Mouse (Mus musculus) midbrain, embryonic 15.5 days (tissue): ENCODE data around the gene Fndc4. TPM values are rescaled to one million over a fixed set of nuclear protein-coding genes. Genes with fewer than 3 reads are reported as not detected.
A peak's percentile ranks its signal among the peaks of the same experiment; 100 is the strongest.

Source experiments
- ATAC-seq: fragments of 200-750 bp; cut with Nextera tagmentation; replicated peaks from 2 replicates; pipeline ENCODE4 v1.8.0; 2017; ENCODE audit warnings: moderate TSS enrichment
- H3K27ac ChIP-seq: fragments of 300-500 bp; sonication (generic); 2 replicates; pipeline ENCODE4 v1.5.1; 2015; ENCODE audit warnings: mild to moderate bottlenecking, inconsistent platforms
- H3K27me3 ChIP-seq: fragments of 300-500 bp; sonication (generic); replicated peaks from 2 replicates; pipeline ENCODE4 v1.6.1; 2015; ENCODE audit warnings: inconsistent platforms
- H3K36me3 ChIP-seq: fragments of 300-500 bp; sonication (generic); replicated peaks from 2 replicates; pipeline ENCODE4 v1.6.1; 2015; ENCODE audit warnings: inconsistent platforms
- H3K4me1 ChIP-seq: fragments of 300-500 bp; sonication (generic); 2 replicates; pipeline ENCODE4 v1.6.1; 2015; ENCODE audit warnings: inconsistent platforms
- H3K4me2 ChIP-seq: fragments of 300-500 bp; sonication (generic); 2 replicates; pipeline ENCODE4 v1.6.1; 2015; ENCODE audit warnings: inconsistent platforms, mild to moderate bottlenecking, moderate library complexity
- H3K4me3 ChIP-seq: fragments of 300-500 bp; sonication (generic); 2 replicates; pipeline ENCODE4 v1.5.1; 2015; ENCODE audit warnings: mild to moderate bottlenecking, inconsistent platforms
- H3K9ac ChIP-seq: fragments of 300-500 bp; sonication (generic); 2 replicates; pipeline ENCODE4 v1.6.1; 2015; ENCODE audit warnings: mild to moderate bottlenecking, inconsistent platforms
- H3K9me3 ChIP-seq: fragments of 300-500 bp; sonication (generic); 2 replicates; pipeline ENCODE4 v1.6.1; 2016; ENCODE audit warnings: inconsistent platforms
- WGBS: fragments of 180-500 bp; shearing (Covaris S2); methylation state at CpG from one replicate; pipeline ENCODE4 v1.1.7; 2015; ENCODE audit warnings: mixed read lengths; 5-methylcytosine and 5-hydroxymethylcytosine counted together
- polyA plus RNA-seq: library from polyadenylated mRNA; unstranded; fragments of >200 nt; fragmentation: Nextera tagmentation; extraction: Ambion mirVana; gene quantifications from 2 replicates; pipeline ENCODE4 v1.2.1, GENCODE M21; 2015

The Fndc4 gene
- 107 and 113 TPM in 2 replicates for polyA plus RNA-seq

DNA sequence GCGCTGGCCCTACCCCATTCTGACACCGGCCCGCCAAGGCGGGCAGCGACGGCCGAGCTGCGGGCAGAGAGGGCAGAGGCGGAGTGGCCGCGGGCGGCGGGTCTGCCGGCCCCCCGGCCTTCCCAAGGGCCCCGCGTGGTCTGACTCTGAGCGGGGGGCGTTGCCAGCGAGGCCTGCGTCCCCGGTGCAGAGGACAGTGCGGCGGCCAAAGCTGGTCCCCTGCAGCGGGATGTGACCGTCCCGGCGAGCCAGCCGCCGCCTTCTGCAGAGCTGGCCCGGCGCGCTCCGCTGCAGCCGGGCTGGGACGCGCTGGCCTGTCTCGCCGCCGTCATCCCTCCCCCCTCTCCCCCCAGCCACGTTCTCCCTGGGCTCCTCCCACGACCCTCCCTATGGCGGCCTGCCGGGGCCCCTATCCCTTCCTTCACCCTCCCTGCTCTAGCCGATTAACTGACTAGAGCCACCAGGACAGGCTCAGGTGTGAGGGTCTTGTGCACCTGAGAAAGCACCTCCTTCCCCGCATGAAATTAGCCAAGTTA is at the start of gene Fndc4:
TSS of gene Fndc4 (minus strand) at position 475 of the 536 bp plus-strand sequence.
- Histone ChIP-seq H3K4me2 (peak within 1 kb of the TSS; percentile 76), H3K27ac (peak within 1 kb of the TSS; percentile 86), H3K4me3 (peak within 1 kb of the TSS; percentile 65), H3K4me1 (peaks cover 28% of the 10 kb centered on the region), H3K9ac (peak within 1 kb of the TSS; percentile 83), H3K27me3 (no peaks in the 10 kb centered on the region), H3K36me3 (0 out of 2 replicates have a peak, but pooled peaks cover 4% of the 10 kb centered on the region), H3K9me3 (no peaks in the 10 kb centered on the region)
- ATAC-seq, result peak; percentile 83
- 0% methylated on average over 36 of the region's 46 CpGs for WGBS

DNA sequence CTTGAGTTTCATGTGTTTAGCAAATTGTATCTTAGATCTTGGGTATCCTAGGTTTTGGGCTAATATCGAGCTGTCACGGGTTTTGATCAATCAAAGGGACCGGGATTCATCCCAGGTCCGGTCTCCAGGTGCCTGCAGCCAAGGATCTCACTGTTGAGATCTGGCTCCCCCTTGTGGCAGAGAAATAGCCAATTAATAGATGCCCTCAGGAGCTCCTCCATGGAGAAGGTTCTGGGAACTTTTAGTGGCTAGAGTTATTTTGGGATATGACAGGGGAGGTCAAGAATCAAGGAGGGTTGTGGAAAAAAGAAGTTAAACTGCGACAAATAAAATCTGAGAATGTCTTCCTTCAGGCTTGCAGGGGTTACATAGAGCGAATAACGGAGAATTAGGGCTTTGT is 32.4 kb upstream of the Fndc4 start:
- Histone ChIP-seq H3K4me2 (no peak overlapping the region), H3K27ac (no peak overlapping the region), H3K4me1 (no peaks in the 10 kb centered on the region), H3K9ac (no peak overlapping the region), H3K4me3 (no peak overlapping the region), H3K9me3 (no peaks in the 10 kb centered on the region), H3K36me3 (no peaks in the 10 kb centered on the region), H3K27me3 (no peaks in the 10 kb centered on the region)
- WGBS, result 34% methylated on average over 7 of the region's 7 CpGs
- ATAC-seq, result no peak

DNA sequence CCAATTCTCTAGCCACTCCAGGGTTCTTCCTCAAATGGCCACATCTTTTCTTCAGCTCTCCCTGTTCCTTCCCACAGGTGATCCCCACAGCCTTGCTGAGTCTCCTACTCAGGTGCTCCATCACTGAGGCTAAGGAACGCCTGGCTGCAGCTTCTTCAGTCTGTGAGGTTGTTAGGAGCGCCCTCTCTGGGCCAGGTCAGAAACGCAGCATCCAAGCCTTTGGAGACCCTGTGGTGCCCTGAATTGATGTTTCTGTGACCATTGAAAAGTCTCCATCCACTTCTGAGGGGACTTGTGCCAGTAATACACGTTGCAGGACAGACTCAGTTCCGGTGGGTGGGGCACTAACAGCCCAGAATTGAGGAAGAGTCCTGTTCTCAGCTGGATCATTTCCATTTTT is 31.0 kb upstream of the Fndc4 start:
- 16% methylated on average over 5 of the region's 5 CpGs for WGBS
- H3K4me2 ChIP-seq, result no peak overlapping the region
- H3K4me3 ChIP-seq, result no peak overlapping the region
- H3K9ac ChIP-seq, result no peak overlapping the region
- ATAC-seq, result no peak
- no peak overlapping the region for H3K27ac ChIP-seq
- H3K4me1 ChIP-seq, result no peaks in the 10 kb centered on the region
- no peaks in the 10 kb centered on the region for H3K36me3 ChIP-seq
- no peaks in the 10 kb centered on the region for H3K9me3 ChIP-seq
- no peaks in the 10 kb centered on the region for H3K27me3 ChIP-seq

DNA sequence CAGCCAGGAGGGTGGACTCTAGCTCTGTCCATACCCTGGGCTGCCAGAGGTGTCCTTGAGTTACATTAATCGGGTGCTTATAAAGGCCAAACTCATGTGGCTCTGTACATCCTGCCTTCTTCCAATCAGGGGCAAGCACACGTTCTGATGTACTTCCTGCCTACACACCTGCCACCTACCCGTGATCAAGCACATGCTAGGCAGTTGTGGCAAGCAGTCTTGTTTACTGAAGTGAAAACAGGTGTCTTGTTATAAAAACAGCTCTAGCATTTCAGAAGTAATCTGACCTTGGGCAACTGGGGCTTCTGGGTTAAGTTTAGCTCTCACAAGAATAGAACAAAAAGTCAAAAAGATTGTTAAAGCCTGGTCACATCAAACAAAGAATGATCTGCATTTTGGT is 28.2 kb upstream of the Fndc4 start:
- Histone ChIP-seq H3K36me3 (no peaks in the 10 kb centered on the region), H3K27me3 (no peaks in the 10 kb centered on the region), H3K9ac (no peak overlapping the region), H3K4me3 (no peak overlapping the region), H3K4me2 (no peak overlapping the region), H3K27ac (no peak overlapping the region), H3K9me3 (no peaks in the 10 kb centered on the region), H3K4me1 (no peaks in the 10 kb centered on the region)
- no peak for ATAC-seq
- 72% methylated on average over 3 of the region's 3 CpGs for WGBS

DNA sequence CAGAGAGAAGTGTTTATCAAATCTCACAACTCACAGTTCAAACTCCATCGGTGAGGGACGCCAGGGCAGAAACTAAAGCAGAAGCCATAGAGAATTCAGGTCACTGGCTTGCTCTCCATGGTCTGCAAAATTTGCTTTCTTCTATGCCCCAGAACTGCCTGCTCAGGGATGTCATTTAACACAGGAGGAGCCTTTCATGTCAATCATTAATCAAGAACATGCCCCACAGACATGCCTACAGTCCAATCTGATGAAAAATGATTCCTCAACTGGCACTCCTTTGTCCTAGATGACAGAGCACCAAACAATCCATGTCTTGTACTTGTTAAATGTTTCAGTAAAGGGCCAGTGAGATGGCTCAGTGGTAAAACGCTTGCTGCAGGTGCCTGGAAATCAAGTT is 26.9 kb upstream of the Fndc4 start:
- no peak for ATAC-seq
- 90% methylated on average over 3 of the region's 3 CpGs for WGBS
- Histone ChIP-seq H3K9ac (no peak overlapping the region), H3K4me3 (no peak overlapping the region), H3K4me2 (no peak overlapping the region), H3K27ac (no peak overlapping the region), H3K27me3 (no peaks in the 10 kb centered on the region), H3K36me3 (no peaks in the 10 kb centered on the region), H3K9me3 (no peaks in the 10 kb centered on the region), H3K4me1 (no peaks in the 10 kb centered on the region)

DNA sequence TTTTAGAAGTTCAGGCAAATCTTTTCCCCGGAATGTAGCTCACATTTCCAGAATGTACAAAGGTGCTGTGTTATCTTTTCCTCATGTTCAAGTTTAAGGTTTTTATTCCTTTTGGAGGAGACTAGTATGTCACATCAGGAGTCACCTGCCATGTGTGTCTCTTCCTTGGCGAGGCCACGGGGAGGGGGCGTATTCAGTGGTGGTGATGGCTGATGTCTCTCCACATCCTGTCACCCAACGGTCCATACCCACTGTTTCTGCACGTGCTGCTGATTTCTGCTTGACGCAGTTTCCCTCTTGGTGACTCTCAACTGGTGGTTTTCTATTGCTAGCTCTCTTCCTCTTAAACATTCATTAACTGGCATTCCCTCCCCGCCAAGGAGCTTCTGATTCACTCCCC is 16.9 kb upstream of the Fndc4 start:
- Histone ChIP-seq H3K27me3 (no peaks in the 10 kb centered on the region), H3K27ac (no peak overlapping the region), H3K9ac (no peak overlapping the region), H3K4me3 (no peak overlapping the region), H3K4me1 (no peaks in the 10 kb centered on the region), H3K9me3 (no peaks in the 10 kb centered on the region), H3K36me3 (no peaks in the 10 kb centered on the region), H3K4me2 (no peak overlapping the region)
- WGBS, result 88% methylated on average over 8 of the region's 8 CpGs
- ATAC-seq, result no peak

DNA sequence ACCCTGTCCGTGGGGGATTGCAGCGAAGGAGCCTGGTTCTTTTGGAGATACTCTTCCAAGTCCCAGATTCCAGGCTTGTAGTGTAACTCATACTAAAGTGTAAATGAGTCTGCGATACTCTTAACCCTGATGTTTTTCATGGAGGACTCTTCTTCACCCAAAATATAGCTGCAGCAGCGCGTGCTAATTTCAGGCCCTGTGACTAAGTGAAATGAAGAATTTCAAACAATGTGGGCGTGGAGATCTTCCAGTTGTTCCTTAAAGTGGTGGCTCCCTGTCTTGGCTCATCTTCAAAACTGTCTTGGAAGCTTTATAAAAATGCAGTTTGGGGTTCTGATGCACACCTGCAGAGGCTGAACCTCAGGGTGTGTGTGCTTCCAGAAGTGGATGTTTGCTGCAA is 7.2 kb upstream of the Fndc4 start:
- WGBS, result 91% methylated on average over 6 of the region's 6 CpGs
- Histone ChIP-seq H3K4me3 (no peak overlapping the region), H3K27ac (no peak overlapping the region), H3K4me2 (no peak overlapping the region), H3K36me3 (no peaks in the 10 kb centered on the region), H3K9me3 (no peaks in the 10 kb centered on the region), H3K4me1 (no peaks in the 10 kb centered on the region), H3K9ac (no peak overlapping the region), H3K27me3 (no peaks in the 10 kb centered on the region)
- ATAC-seq, result no peak

DNA sequence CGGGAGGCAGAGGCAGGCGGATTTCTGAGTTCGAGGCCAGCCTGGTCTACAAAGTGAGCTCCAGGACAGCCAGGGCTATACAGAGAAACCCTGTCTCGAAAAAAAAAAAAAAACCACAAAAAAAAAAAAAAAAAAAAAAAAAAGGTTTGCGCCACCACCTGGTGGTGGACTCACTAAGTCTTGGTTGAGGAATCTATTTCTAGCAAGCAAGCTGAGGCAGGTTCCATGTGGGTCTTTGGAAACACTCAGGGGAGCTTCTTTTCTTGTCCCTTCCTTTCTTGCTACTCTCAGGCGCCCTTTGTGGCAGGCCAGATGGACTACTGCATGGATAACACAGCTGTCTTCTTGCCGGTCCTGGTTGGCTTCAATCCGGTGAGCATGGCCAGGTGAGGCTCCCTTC is 6.0 kb upstream of the Fndc4 start:
- Histone ChIP-seq H3K27me3 (no peaks in the 10 kb centered on the region), H3K4me2 (no peak overlapping the region), H3K9ac (no peak overlapping the region), H3K27ac (no peak overlapping the region), H3K4me3 (no peak overlapping the region), H3K9me3 (no peaks in the 10 kb centered on the region), H3K4me1 (no peaks in the 10 kb centered on the region), H3K36me3 (no peaks in the 10 kb centered on the region)
- no peak for ATAC-seq
- WGBS, result 74% methylated on average over 8 of the region's 8 CpGs

DNA sequence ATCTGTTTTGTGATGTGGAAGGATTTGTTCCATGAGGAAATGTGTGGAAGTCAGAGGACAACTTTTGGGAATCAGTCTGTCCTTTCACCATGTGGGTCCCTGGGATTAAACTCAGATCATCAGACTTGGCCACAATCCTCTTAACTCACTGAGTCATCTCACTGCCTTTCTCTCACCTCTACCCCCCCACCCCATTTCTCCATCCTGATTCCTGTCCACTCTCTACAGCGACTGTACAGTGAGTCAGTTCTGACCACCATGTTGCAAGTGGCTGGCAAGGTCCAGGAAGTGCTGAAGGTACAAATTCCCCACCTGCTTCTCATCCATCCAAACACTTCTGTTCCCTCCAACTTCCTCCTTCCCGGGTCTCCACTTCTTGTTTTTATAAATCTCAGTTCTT is 2.6 kb upstream of the Fndc4 start:
- WGBS, result 68% methylated on average over 2 of the region's 2 CpGs
- Histone ChIP-seq H3K9ac (no peak overlapping the region), H3K9me3 (no peaks in the 10 kb centered on the region), H3K27me3 (no peaks in the 10 kb centered on the region), H3K4me2 (no peak overlapping the region), H3K4me3 (no peak overlapping the region), H3K4me1 (peaks cover 17% of the 10 kb centered on the region), H3K36me3 (no peaks in the 10 kb centered on the region), H3K27ac (no peak overlapping the region)
- no peak for ATAC-seq

DNA sequence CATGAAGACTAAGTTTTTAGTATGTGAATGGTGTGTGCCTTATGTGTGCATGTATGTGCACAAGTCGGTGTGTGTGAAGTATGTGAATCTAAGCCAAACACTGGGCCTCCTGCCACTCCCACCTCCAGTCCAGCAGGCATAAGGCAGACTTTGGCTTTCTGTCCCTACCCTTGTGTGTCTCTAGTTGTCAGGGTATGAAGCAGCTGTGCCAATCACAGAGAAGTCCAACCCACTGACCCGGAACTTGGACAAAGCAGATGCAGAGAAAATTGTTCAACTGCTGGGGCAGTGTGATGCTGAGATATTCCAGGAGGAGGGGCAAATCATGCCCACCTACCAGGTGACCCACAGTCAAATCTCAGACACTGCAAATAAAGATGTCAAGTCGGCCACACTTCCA is 2.1 kb upstream of the Fndc4 start:
- no peak overlapping the region for H3K4me2 ChIP-seq
- H3K27ac ChIP-seq, result no peak overlapping the region
- H3K27me3 ChIP-seq, result no peaks in the 10 kb centered on the region
- no peak overlapping the region for H3K4me3 ChIP-seq
- no peaks in the 10 kb centered on the region for H3K9me3 ChIP-seq
- no peak for ATAC-seq
- H3K36me3 ChIP-seq, result no peaks in the 10 kb centered on the region
- 74% methylated on average over 3 of the region's 3 CpGs for WGBS
- peaks cover 20% of the 10 kb centered on the region for H3K4me1 ChIP-seq
- H3K9ac ChIP-seq, result no peak overlapping the region

DNA sequence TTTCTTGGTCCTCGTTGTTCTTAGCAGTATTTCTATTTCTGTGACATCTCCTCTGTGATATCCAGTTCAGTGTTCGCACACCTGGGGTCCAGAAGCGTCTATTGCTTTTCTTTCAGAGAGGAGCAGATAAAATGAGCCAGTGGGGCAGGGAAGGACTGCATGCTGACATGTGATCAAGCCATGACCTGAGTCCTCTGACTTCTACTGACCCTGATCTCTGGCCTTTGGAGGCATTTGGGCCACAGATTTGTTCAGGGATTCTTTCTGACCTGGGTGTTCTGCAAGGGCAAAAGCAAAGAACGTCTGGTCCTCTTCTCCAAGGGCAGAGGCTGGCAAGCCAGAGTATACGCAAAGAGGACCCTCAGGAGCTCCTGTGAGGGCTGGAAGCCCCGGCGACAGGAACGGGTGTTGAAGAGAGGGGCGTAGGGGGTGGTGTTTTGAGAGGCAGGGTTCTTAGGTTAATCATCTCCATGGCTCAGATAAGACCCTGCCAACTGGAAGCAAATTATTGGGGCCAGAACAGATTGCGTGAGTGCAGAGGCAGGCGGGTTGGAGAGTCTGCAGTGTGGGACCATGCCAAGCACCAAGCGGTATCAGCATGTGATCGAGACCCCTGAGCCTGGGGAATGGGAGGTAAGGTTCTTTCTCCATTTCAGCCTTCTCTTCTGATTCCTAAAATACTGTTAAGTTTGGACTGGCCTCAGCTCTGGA is 1.3 kb upstream of the Fndc4 start, which contains the start of gene Gckr:
TSS of gene Gckr (plus strand) at position 397 of the 711 bp plus-strand sequence.
- Histone ChIP-seq H3K36me3 (0 out of 2 replicates have a peak, but pooled peaks cover 4% of the 10 kb centered on the region), H3K4me2 (peak within 1 kb of the TSS; percentile 76), H3K9me3 (no peaks in the 10 kb centered on the region), H3K27me3 (no peaks in the 10 kb centered on the region), H3K9ac (no peak within 1 kb of the TSS), H3K4me3 (peak within 1 kb of the TSS; percentile 65), H3K27ac (peak within 1 kb of the TSS; percentile 86; the same call in 1 of the 2 replicates), H3K4me1 (peaks cover 20% of the 10 kb centered on the region)
- no peak for ATAC-seq
- WGBS, result 85% methylated on average over 13 of the region's 13 CpGs

DNA sequence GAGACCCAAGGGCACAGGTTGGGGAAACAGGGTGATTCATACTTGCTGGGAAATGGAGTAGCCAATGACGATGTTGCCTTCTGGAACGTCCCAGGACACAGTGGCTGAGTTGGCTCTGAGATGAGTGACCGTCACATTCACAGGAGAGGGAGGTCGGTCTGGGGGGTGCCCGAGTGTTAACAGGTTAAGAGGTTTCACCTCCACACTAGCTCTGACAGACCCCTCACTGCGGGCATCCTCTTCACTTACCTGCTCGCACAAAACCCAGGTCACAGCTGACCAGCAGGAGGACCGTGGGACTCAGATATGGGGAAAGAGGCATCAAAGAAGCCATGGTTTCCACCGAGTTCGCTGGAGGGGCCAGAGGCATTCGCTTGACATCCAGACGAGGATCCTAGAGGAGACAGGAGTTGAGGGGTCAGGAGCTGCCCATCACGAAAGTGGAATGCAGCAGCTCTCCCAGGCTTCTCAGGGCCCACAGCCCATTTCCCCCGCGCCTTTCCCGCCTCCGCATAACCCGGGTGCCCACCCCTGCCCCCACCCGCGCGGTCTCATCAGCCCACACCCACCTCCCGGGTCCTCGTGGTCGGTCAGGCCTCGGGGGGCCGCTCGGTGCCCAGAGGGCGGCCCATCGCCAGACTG is 795 bp downstream of the Fndc4 start:
- H3K36me3 ChIP-seq, result 0 out of 2 replicates have a peak, but pooled peaks cover 4% of the 10 kb centered on the region
- H3K4me2 ChIP-seq, result peak overlapping the region; percentile 76
- WGBS, result 6% methylated on average over 29 of the region's 29 CpGs
- no peaks in the 10 kb centered on the region for H3K27me3 ChIP-seq
- no peaks in the 10 kb centered on the region for H3K9me3 ChIP-seq
- H3K27ac ChIP-seq, result peak overlapping the region; percentile 86
- H3K9ac ChIP-seq, result peak overlapping the region; percentile 83
- ATAC-seq, result peak; percentile 21; the same call in 1 of the 2 replicates
- peaks cover 33% of the 10 kb centered on the region for H3K4me1 ChIP-seq
- H3K4me3 ChIP-seq, result peak overlapping the region; percentile 65
